Mouse (Mus musculus): ENCODE results near the gene Brinp3. TPM values are rescaled to one million over a fixed set of nuclear protein-coding genes. Genes with fewer than 3 reads are reported as not detected.

The Brinp3 gene
- polyA plus RNA-seq (2015; fragmentation: Nextera tagmentation; extraction: Ambion mirVana) = 33.1 and 39.3 TPM in 2 replicates

DNA sequence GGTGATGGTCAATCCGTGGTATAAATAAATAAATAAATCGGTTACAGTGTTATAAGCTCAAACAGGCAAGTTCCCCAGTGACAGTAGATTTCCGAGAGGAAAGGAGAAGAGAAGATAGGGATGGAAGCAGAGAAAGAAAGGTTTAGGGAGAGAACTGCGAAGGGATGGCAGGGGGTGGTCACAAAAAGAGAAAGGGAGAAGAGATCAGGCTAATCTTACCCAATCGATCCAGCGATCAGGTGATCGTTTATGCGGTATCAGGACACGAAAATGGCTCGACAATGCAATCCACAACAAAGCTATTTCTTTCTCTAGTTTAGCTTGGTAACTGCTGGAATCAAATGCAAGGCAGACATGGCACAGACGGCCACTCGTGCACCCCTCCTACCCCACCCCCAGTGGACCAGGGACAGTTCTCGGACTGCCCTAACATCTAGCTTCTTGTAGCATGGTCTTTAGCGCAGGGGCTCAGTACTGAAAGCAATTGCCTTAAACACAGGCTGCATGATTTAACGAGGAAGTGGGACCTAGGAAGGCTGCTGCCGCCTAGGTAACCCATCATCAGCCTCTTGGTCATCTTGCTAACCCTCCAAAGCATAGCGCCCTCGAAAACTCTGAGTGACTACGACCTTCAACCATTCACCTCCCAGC, at the start of gene Brinp3:
Gene Brinp3 (plus strand): TSS at position 80 of the 651 bp plus-strand sequence.
- Histone ChIP-seq H3K4me1 (replicated peaks) (peaks cover 10% of the 10 kb centered on the region; the same call in 1 of the 2 replicates), H3K27ac (replicated peaks) (peak within 1 kb of the TSS; percentile 85), H3K36me3 (no peaks in the 10 kb centered on the region), H3K9ac (peak within 1 kb of the TSS; percentile 54), H3K4me3 (peak within 1 kb of the TSS; percentile 63), H3K27me3 (peaks cover 5% of the 10 kb centered on the region; the same call in 1 of the 2 replicates), H3K4me2 (peak within 1 kb of the TSS; percentile 83), H3K9me3 (no peaks in the 10 kb centered on the region)
- ATAC-seq (ENCODE audit: low FRiP score, low read depth) = peak; percentile 51; the same call in 1 of the 2 replicates
- under 1% methylated on average over 19 of the region's 19 CpGs for WGBS

DNA sequence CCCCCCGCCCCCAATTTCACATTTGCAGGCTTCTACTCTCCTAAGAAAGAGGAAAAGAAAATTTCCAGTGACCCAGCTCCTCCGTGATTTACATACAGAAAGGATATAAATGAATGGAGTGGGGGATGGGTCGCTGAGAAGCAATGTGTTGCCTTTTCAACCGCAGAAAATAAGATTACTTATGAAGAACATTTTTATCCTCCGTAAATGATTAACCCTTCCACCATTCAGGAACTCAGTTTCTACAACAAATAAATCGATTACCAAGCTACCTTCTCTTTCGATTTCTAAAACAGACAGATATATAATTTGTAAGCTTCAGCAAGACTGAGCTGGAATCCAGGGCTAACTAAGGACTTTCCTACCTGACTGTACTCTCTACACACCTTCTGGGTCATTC, 339 bp upstream of the Brinp3 start:
- peak overlapping the region; percentile 83 for H3K4me2 ChIP-seq
- no peak for ATAC-seq (ENCODE audit: low FRiP score, low read depth)
- H3K9me3 ChIP-seq = no peaks in the 10 kb centered on the region
- 5% methylated on average over 7 of the region's 7 CpGs for WGBS
- peak overlapping the region; percentile 54 for H3K9ac ChIP-seq
- peaks cover 10% of the 10 kb centered on the region; the same call in 1 of the 2 replicates for H3K4me1 ChIP-seq (replicated peaks)
- peak overlapping the region; percentile 63 for H3K4me3 ChIP-seq
- peak overlapping the region; percentile 85 for H3K27ac ChIP-seq (replicated peaks)
- no peaks in the 10 kb centered on the region for H3K36me3 ChIP-seq
- peaks cover 5% of the 10 kb centered on the region; the same call in 1 of the 2 replicates for H3K27me3 ChIP-seq

DNA sequence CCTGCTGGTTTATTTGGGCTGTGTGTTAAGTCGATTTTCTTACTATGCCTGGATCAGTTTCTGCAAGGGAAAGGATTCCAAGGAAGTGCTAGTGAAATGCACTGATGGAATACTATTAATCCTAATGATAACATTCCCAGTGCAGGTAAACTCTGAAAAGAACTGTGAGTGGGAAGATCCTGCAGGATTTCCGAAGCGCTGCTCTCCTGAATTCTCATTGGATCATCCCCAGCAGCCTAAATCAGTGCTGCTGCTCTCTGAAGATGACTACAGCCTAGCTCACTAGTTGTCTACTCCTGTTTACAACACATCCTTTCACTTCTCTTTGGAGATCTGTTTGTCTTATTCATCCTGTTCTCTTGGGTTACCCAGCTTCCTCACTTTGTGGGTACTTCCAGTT, 826 bp downstream of the Brinp3 start:
- ATAC-seq (ENCODE audit: low FRiP score, low read depth) = no peak
- WGBS = 3% methylated on average over 3 of the region's 3 CpGs

DNA sequence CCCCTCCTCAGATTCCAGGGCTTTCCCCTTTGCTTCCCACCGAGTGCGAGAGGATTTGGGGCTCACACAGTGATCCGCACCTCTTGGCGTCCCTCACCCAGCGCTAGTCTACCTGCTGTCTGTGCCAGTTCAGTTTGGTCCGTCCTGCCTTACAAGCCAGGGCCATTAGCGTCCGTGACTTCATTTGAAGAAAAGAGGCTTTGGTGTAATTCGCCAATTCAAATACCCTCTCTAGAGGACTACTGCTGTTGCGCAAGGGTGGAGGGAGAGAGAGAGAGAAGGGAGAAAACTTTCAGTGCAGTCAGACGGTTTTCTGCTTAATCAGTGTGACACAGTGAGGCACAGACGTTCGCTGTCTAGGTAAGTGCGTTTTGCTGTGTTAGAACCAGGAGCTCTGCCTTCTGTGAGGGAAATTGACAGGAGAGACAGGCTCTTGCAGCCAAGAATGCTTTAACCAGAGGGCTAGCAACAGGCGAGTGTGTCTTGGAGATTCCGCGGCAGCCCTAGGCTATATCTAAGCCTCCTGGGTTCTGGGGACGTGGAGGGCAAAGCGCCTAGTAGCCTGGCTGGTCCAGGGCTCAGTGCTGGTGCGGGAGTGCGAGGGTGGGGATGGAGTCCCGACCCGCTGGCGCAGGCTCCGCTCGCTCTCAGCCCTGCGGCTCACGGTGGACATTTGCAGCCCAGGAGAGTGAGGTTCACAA, 3.0 kb downstream of the Brinp3 start:
- Histone ChIP-seq H3K27ac (replicated peaks) (peak overlapping the region; percentile 86), H3K9me3 (no peaks in the 10 kb centered on the region), H3K4me1 (replicated peaks) (peaks cover 10% of the 10 kb centered on the region; the same call in 1 of the 2 replicates), H3K4me2 (peak overlapping the region; percentile 83), H3K4me3 (peak overlapping the region; percentile 63), H3K27me3 (peaks cover 5% of the 10 kb centered on the region; the same call in 1 of the 2 replicates), H3K9ac (peak overlapping the region; percentile 61), H3K36me3 (no peaks in the 10 kb centered on the region)
- under 1% methylated on average over 28 of the region's 28 CpGs for WGBS
- peak; percentile 85 for ATAC-seq (ENCODE audit: low FRiP score, low read depth)

More for the DNA sequence above, 826 bp downstream of the Brinp3 start:
- Histone ChIP-seq H3K9ac (peak overlapping the region; percentile 54), H3K4me2 (peak overlapping the region; percentile 83), H3K27ac (replicated peaks) (peak overlapping the region; percentile 85), H3K36me3 (no peaks in the 10 kb centered on the region), H3K4me3 (peak overlapping the region; percentile 63), H3K27me3 (peaks cover 5% of the 10 kb centered on the region; the same call in 1 of the 2 replicates), H3K4me1 (replicated peaks) (peaks cover 10% of the 10 kb centered on the region; the same call in 1 of the 2 replicates), H3K9me3 (no peaks in the 10 kb centered on the region)

DNA sequence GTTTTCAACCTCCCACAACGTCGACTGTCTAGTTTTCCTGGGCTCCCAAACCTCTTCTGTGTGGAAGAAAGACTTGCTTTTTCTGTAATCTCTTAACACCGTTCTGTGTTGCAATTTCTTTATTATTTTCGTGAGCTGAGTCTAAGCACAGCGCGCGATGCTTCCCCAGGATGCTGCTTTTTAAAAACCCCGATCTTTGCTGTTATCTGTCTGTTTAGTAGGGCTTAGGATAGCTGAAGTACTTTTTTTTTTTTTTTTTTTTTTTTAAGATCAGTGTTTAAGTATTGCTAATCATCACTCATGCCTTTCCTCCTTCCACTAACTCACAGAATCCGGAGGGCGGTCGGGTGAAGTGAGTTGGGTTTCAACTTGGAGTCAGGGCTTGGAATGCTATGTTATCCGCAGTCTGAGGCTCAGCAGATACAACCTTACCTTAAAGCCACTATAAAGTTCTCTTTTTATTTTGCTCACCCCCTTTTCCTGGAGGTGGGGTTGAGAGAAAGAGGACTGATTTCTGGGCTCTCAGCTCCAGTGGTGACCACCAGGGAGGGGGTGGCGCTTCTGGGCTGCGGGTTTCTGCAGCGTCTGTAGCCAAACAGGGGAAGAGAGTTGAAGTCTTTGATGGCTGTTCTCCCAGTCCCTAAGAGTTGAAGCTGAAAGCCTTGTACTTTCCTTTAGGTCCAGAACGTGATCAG, 3.7 kb downstream of the Brinp3 start:
- peak overlapping the region; percentile 86 for H3K27ac ChIP-seq (replicated peaks)
- peaks cover 5% of the 10 kb centered on the region; the same call in 1 of the 2 replicates for H3K27me3 ChIP-seq
- H3K36me3 ChIP-seq = no peaks in the 10 kb centered on the region
- H3K4me2 ChIP-seq = peak overlapping the region; percentile 83
- H3K9me3 ChIP-seq = no peaks in the 10 kb centered on the region
- ATAC-seq (ENCODE audit: low FRiP score, low read depth) = 0 out of 2 replicates have a peak, but pooled peaks have one; percentile 27
- peak overlapping the region; percentile 61 for H3K9ac ChIP-seq
- 1% methylated on average over 16 of the region's 16 CpGs for WGBS
- peaks cover 8% of the 10 kb centered on the region; the same call in 1 of the 2 replicates for H3K4me1 ChIP-seq (replicated peaks)
- peak overlapping the region; percentile 63 for H3K4me3 ChIP-seq

DNA sequence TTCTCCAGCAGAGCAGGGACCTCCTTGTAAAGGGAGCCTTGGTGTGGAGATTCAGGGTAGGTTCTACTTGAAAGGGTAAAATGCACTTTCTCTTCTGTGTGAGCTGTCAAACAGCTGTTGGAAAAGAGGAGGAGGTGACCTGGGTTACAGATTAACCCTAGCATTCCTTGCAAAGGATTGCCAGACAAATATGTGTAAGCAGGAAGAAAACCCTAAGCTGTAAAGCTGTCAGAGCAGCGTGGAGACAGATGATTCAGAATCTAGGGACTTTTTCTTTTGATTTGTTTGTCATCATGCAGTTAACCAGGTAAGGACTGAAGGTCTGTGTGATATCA, 4.2 kb downstream of the Brinp3 start:
- ATAC-seq (ENCODE audit: low FRiP score, low read depth) = no peak
- Histone ChIP-seq H3K27me3 (peaks cover 5% of the 10 kb centered on the region; the same call in 1 of the 2 replicates), H3K9ac (peak overlapping the region; percentile 61), H3K36me3 (no peaks in the 10 kb centered on the region), H3K4me3 (peak overlapping the region; percentile 63), H3K9me3 (no peaks in the 10 kb centered on the region), H3K4me1 (replicated peaks) (peaks cover 8% of the 10 kb centered on the region; the same call in 1 of the 2 replicates), H3K4me2 (peak overlapping the region; percentile 83), H3K27ac (replicated peaks) (peak overlapping the region; percentile 86)
- 8% methylated on average over 1 of the region's 1 CpGs for WGBS

DNA sequence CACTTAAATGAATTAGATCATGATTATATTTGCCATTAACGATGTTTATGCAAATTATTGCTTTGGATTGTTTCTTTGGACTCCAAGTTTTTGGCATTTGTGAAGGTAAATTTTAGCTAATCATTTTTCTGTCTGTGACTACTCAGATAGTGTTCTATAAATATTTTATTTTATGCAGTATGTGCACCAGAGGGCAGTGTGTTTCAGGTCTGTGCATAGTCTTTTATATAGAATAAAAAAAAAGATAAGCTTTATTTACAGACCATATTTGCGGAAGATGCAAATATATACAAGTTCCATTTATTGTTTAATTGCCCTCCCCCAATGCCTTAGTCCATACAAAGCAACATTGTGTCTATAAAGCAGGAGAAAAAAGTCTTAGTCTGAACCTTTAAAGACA, 20.8 kb downstream of the Brinp3 start:
- Histone ChIP-seq H3K9ac (no peak overlapping the region), H3K4me3 (no peak overlapping the region), H3K27ac (replicated peaks) (no peak overlapping the region), H3K36me3 (no peaks in the 10 kb centered on the region), H3K9me3 (no peaks in the 10 kb centered on the region), H3K4me2 (no peak overlapping the region), H3K27me3 (no peaks in the 10 kb centered on the region), H3K4me1 (replicated peaks) (no peaks in the 10 kb centered on the region)
- 80% methylated on average over 2 of the region's 2 CpGs for WGBS
- no peak for ATAC-seq (ENCODE audit: low FRiP score, low read depth)

DNA sequence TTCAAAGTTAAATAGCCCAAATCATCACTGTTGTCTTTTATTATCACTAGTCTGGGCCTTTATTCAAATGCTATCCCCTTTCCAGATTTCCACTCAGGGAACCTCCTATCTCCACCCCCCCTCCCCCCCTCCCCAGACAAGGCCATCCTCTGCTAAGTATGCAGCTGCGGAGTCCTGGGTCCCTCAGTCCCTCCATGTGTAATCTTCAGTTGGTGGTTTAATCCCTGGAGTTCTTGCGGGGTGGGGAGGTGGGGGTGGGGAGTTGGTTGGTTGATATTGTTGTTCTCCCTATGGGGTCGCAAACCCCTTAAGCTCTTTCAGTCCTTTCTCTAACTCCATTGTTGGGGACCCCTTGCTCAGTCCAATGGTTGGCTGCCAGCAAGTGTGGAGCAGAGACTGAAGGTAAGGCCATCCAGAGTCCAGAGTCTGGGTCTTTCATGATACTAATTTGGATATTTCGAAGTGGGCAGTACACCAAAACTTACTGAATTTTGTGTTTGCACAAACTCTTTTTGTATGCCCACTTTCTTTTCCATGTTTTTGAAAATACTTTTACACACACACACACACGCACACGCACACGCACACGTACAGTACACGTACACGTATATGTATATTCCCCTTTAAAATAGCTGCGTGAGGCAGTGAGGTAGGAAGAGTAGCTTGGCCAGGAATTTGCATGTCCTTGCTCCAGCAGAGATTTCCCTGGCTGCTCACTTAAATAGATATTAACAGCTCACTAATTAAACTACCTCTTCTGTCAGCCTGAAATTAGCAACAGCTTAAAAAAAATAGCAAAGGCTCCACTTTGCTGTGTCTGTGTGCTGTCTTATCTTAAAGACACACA, 29.4 kb downstream of the Brinp3 start:
- Histone ChIP-seq H3K4me1 (replicated peaks) (no peaks in the 10 kb centered on the region), H3K27ac (replicated peaks) (no peak overlapping the region), H3K4me2 (no peak overlapping the region), H3K36me3 (no peaks in the 10 kb centered on the region), H3K9ac (no peak overlapping the region), H3K27me3 (no peaks in the 10 kb centered on the region), H3K4me3 (no peak overlapping the region), H3K9me3 (no peaks in the 10 kb centered on the region)
- no peak for ATAC-seq (ENCODE audit: low FRiP score, low read depth)
- 75% methylated on average over 11 of the region's 11 CpGs for WGBS

DNA sequence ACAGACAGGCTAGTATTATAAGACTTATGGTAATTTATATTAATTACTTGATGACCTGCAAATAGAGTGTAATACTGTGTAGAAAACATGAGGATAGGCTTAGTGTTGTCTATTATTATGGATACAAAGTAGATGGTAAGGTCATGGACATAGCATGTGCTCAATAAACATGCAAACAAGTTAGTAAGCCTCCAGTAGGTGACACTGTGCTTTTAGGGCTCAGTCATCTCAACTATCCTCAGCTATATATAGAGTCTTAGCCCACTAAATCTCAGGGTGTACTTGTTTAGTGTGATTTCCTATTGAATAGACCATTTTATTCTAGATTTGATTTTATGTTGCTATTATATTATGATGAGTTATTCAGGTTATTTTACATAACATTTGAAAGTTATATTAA, 34.0 kb downstream of the Brinp3 start:
- ATAC-seq (ENCODE audit: low FRiP score, low read depth) = no peak

DNA sequence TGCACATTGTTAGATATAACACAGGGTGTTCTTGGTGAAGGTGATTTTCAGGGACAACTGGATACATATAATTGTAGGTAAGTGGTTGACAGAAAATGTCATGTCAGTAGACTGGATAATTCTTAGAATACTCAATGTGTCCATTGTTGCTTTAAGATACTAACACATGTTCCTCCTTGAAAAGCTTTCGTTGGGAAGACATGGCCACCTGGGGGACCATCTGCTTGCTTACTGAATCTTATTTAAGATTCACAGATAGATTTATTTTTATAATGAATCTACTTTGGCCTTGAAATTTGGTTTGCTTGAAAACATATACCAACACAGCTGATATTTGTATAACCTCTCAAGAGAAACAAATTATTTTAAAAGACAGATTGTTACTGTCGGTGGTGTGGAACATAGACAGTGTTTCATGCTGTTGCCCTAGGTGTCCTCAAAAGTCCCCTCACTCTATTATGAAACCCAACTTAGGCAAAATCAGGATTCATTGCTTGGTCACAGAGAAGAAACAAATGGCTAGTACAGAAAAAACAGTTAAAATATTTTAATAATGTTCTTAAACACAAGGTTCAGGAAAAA, 52.4 kb downstream of the Brinp3 start:
- 0 out of 2 replicates have a peak, but pooled peaks cover 3% of the 10 kb centered on the region for H3K9me3 ChIP-seq
- H3K9ac ChIP-seq = no peak overlapping the region
- no peak for ATAC-seq (ENCODE audit: low FRiP score, low read depth)
- no peaks in the 10 kb centered on the region for H3K36me3 ChIP-seq
- WGBS = 67% methylated on average over 2 of the region's 2 CpGs
- no peak overlapping the region for H3K4me3 ChIP-seq
- H3K4me1 ChIP-seq (replicated peaks) = no peaks in the 10 kb centered on the region
- H3K27me3 ChIP-seq = no peaks in the 10 kb centered on the region
- H3K4me2 ChIP-seq = no peak overlapping the region
- H3K27ac ChIP-seq (replicated peaks) = no peak overlapping the region

More for the DNA sequence above, 34.0 kb downstream of the Brinp3 start:
- no peaks in the 10 kb centered on the region for H3K36me3 ChIP-seq
- no peaks in the 10 kb centered on the region for H3K9me3 ChIP-seq
- no peak overlapping the region for H3K4me3 ChIP-seq
- no peaks in the 10 kb centered on the region for H3K4me1 ChIP-seq (replicated peaks)
- H3K27ac ChIP-seq (replicated peaks) = no peak overlapping the region
- no peak overlapping the region for H3K4me2 ChIP-seq
- no peak overlapping the region for H3K9ac ChIP-seq
- H3K27me3 ChIP-seq = no peaks in the 10 kb centered on the region

DNA sequence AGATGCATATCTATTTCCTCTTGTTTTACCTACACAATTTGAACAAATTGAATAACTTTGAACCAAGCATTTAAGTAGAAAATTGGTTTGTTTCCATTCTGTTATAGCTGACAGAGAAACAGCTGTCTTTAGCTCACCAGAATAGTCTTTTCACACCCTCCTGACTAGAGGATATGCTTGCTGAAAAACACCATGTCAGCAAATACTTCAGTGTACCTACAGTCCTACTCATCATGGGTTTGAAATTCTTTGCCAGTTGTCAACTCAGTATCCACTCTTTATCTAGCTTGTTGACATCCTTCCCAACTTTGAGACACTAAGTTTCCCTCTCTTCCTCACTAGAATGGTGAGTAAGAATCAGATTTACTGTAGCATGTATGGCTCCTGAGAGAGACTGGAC, 62.4 kb downstream of the Brinp3 start:
- H3K9ac ChIP-seq = no peak overlapping the region
- H3K9me3 ChIP-seq = no peaks in the 10 kb centered on the region
- H3K36me3 ChIP-seq = no peaks in the 10 kb centered on the region
- H3K4me3 ChIP-seq = no peak overlapping the region
- H3K27ac ChIP-seq (replicated peaks) = no peak overlapping the region
- no peaks in the 10 kb centered on the region for H3K27me3 ChIP-seq
- no peaks in the 10 kb centered on the region for H3K4me1 ChIP-seq (replicated peaks)
- no peak overlapping the region for H3K4me2 ChIP-seq
- no peak for ATAC-seq (ENCODE audit: low FRiP score, low read depth)
